Mouse (Mus musculus) embryonic fibroblast, embryonic 13.5 days (primary cell): ENCODE measurements around the gene Zfp598. TPM values are rescaled to one million over a fixed set of nuclear protein-coding genes. Genes with fewer than 3 reads are reported as not detected.

ENCODE experiments used
- H3K27ac ChIP-seq: 2 replicates; pipeline ENCODE4 v1.5.1; 2012; ENCODE audit warnings: low read length, control low read depth, inconsistent platforms; ENCODE audit not compliant: insufficient read depth
- H3K4me1 ChIP-seq: 2 replicates; pipeline ENCODE4 v1.6.1; 2011; ENCODE audit warnings: low read length; ENCODE audit not compliant: control insufficient read depth, insufficient read depth
- H3K4me3 ChIP-seq: 2 replicates; pipeline ENCODE4 v1.5.1; 2011; ENCODE audit warnings: mild to moderate bottlenecking, control low read depth, low read length; ENCODE audit not compliant: insufficient read depth
- CTCF ChIP-seq: IDR thresholded peaks from 2 replicates; pipeline ENCODE4 v1.5.1; 2011; ENCODE audit warnings: mild to moderate bottlenecking, control low read depth, low read length, moderate library complexity, borderline replicate concordance; ENCODE audit not compliant: insufficient read depth
- POLR2A ChIP-seq: IDR thresholded peaks from 2 replicates; pipeline ENCODE4 v1.6.1; 2011; ENCODE audit warnings: low read depth, mild to moderate bottlenecking, control low read depth, low read length, moderate library complexity
- polyA plus RNA-seq: library from polyadenylated mRNA; stranded (reverse); fragments of >200 nt; gene quantifications from 2 replicates; pipeline ENCODE4 v1.2.4, GENCODE M21; 2011; ENCODE audit warnings: low read depth; ENCODE audit not compliant: missing spikeins, insufficient read length

The Zfp598 gene
- polyA plus RNA-seq, 1 experiment, result 22.2 TPM

- Histone ChIP-seq H3K27ac (no peak overlapping the region), H3K4me1 (no peaks in the 10 kb centered on the region), H3K4me3 (no peak overlapping the region)
- TF ChIP-seq POLR2A (no peak), CTCF (no peak)
These were observed 56.3 kb downstream of the Zfp598 start for GRCm38 (mm10) chr17:24725637-24726390.

- TF ChIP-seq CTCF (no peak), POLR2A (no peak)
- no peak within 1 kb of the TSS for H3K27ac ChIP-seq
- no peaks in the 10 kb centered on the region for H3K4me1 ChIP-seq
- no peak within 1 kb of the TSS for H3K4me3 ChIP-seq
These were observed 58.1 kb downstream of the Zfp598 start, which contains the start of gene Rpl3l for GRCm38 (mm10) chr17:24727618-24728017. Gene Rpl3l (plus strand): TSS chr17:24727820.

- Histone ChIP-seq H3K4me3 (no peak overlapping the region), H3K4me1 (no peaks in the 10 kb centered on the region), H3K27ac (no peak overlapping the region)
- TF ChIP-seq POLR2A, result no peak
- no peak for TF ChIP-seq CTCF
These were observed 58.7 kb downstream of the Zfp598 start for GRCm38 (mm10) chr17:24728184-24728583.

GRCm38 (mm10) chr17:24729067-24729466 lies 59.6 kb downstream of the Zfp598 start:
- H3K27ac ChIP-seq, result no peak overlapping the region
- TF ChIP-seq CTCF (no peak), POLR2A (no peak)
- no peaks in the 10 kb centered on the region for H3K4me1 ChIP-seq
- no peak overlapping the region for H3K4me3 ChIP-seq

- no peaks in the 10 kb centered on the region for H3K4me1 ChIP-seq
- TF ChIP-seq POLR2A, result no peak
- TF ChIP-seq CTCF, result no peak
These were observed 61.3 kb downstream of the Zfp598 start for GRCm38 (mm10) chr17:24730787-24731186.

More at GRCm38 (mm10) chr17:24730787-24731186, 61.3 kb downstream of the Zfp598 start:
- no peak overlapping the region for H3K4me3 ChIP-seq
- no peak overlapping the region for H3K27ac ChIP-seq

Other genes with a start within 250 kb of the Zfp598 start
- gene Eci1, start 243.0 kb upstream of the Zfp598 start, polyA plus RNA-seq, result 26.1 and 31.4 TPM in 2 replicates
- gene Dnase1l2, start 226.6 kb upstream of the Zfp598 start, polyA plus RNA-seq, result 2.5 and 2.8 TPM in 2 replicates
- 11.9 and 14.8 TPM in 2 replicates for gene E4f1, start 199.4 kb upstream of the Zfp598 start, polyA plus RNA-seq
- 21.1 and 21.5 TPM in 2 replicates for gene Pgp, start 199.3 kb upstream of the Zfp598 start, polyA plus RNA-seq
- gene Bricd5, start 195.8 kb upstream of the Zfp598 start, polyA plus RNA-seq, result 0.50 TPM in 1 of 2 replicates, not detected in the other
- 20.9 and 23.3 TPM in 2 replicates for gene Mlst8, start 190.6 kb upstream of the Zfp598 start, polyA plus RNA-seq
- gene Caskin1, start 181.1 kb upstream of the Zfp598 start, polyA plus RNA-seq, result not detected in 2 replicates
- 161 and 163 TPM in 2 replicates for gene Traf7, start 141.7 kb upstream of the Zfp598 start, polyA plus RNA-seq
- 1.4 and 1.6 TPM in 2 replicates for gene Rab26, start 135.5 kb upstream of the Zfp598 start, polyA plus RNA-seq
- gene Pkd1, start 119.9 kb upstream of the Zfp598 start, polyA plus RNA-seq, result 63.1 and 66.7 TPM in 2 replicates
- gene Tsc2, start 37.1 kb upstream of the Zfp598 start, polyA plus RNA-seq, result 75.0 and 83.8 TPM in 2 replicates
- gene Nthl1, start 37.0 kb upstream of the Zfp598 start, polyA plus RNA-seq, result 8.7 and 11.1 TPM in 2 replicates
- 24.2 and 25.9 TPM in 2 replicates for gene Slc9a3r2, start 19.4 kb upstream of the Zfp598 start, polyA plus RNA-seq
- gene Npw, start 11.2 kb upstream of the Zfp598 start, polyA plus RNA-seq, result not detected in 2 replicates
- 0.99 and 1.1 TPM in 2 replicates for gene Syngr3, start 20.3 kb downstream of the Zfp598 start, polyA plus RNA-seq
- 26.8 and 34.7 TPM in 2 replicates for gene Gfer, start 26.5 kb downstream of the Zfp598 start, polyA plus RNA-seq
- gene Noxo1, start 26.5 kb downstream of the Zfp598 start, polyA plus RNA-seq, result 1.2 and 2.4 TPM in 2 replicates
- gene Tbl3, start 38.0 kb downstream of the Zfp598 start, polyA plus RNA-seq, result 24.8 and 27.5 TPM in 2 replicates
- 0.58 TPM in 1 of 2 replicates, not detected in the other for gene Rnf151, start 48.4 kb downstream of the Zfp598 start, polyA plus RNA-seq
- gene Rps2, start 48.4 kb downstream of the Zfp598 start, polyA plus RNA-seq, result 1,298 and 1,393 TPM in 2 replicates
- gene Ndufb10, start 54.8 kb downstream of the Zfp598 start, polyA plus RNA-seq, result 96.8 and 100 TPM in 2 replicates
- gene Rpl3l, start 58.1 kb downstream of the Zfp598 start, polyA plus RNA-seq, result not detected in 2 replicates
- 80.8 and 110 TPM in 2 replicates for gene Msrb1, start 67.0 kb downstream of the Zfp598 start, polyA plus RNA-seq
- gene Hs3st6, start 83.3 kb downstream of the Zfp598 start, polyA plus RNA-seq, result not detected in 2 replicates
- gene Meiob, start 134.6 kb downstream of the Zfp598 start, polyA plus RNA-seq, result not detected in 2 replicates
- 14.3 and 18.9 TPM in 2 replicates for gene Hagh, start 170.5 kb downstream of the Zfp598 start, polyA plus RNA-seq
- 9.3 and 11.5 TPM in 2 replicates for gene Fahd1, start 180.7 kb downstream of the Zfp598 start, polyA plus RNA-seq
- gene Igfals, start 196.3 kb downstream of the Zfp598 start, polyA plus RNA-seq, result not detected in 2 replicates
- 22.2 and 25.6 TPM in 2 replicates for gene Nubp2, start 216.7 kb downstream of the Zfp598 start, polyA plus RNA-seq
- 15.5 and 17.4 TPM in 2 replicates for gene Spsb3, start 217.0 kb downstream of the Zfp598 start, polyA plus RNA-seq
- gene Eme2, start 225.4 kb downstream of the Zfp598 start, polyA plus RNA-seq, result 12.4 and 14.7 TPM in 2 replicates
- 25.5 and 28.7 TPM in 2 replicates for gene Mrps34, start 225.4 kb downstream of the Zfp598 start, polyA plus RNA-seq
- gene Nme3, start 226.8 kb downstream of the Zfp598 start, polyA plus RNA-seq, result 2.7 and 4.7 TPM in 2 replicates